Mouse (Mus musculus): ENCODE measurements around the gene Ptprn. TPM values are rescaled to one million over a fixed set of nuclear protein-coding genes. Genes with fewer than 3 reads are reported as not detected.

The Ptprn gene
- polyA plus RNA-seq, 1 experiment from 2014 or later, result 4.3 TPM

DNA sequence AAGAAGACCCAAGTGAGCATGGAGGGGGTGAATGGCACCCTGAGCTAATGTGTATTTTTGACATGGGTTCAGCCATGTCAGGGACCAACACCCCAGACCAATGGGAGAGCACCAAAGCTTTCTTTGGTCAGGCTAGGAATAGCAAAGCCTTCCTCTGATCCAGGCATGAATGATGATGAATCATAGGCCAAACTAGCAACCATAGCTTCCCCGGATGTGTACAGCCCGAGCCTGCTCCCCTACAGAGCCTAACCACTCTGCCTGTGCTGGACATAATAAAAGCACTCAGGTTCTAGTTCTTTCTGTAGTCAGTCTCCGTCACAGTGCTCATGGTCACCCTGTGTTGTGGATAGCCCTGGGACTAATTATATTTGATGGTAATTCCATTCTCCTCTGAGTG, 42.8 kb downstream of the Ptprn start:
- DNase-seq (ENCODE audit: low spot score) (no peak), ATAC-seq (replicated peaks; ENCODE audit: low FRiP score) (no peak)
- no peak overlapping the region for H3K9ac ChIP-seq (ENCODE audit: low read length)
- WGBS, result 82% methylated on average over 3 of the region's 3 CpGs
- H3K27me3 ChIP-seq (ENCODE audit: control insufficient read depth, insufficient read depth, low read length), result peaks cover 48% of the 10 kb centered on the region
- peaks cover 12% of the 10 kb centered on the region for H3K4me1 ChIP-seq (replicated peaks; ENCODE audit: control insufficient read depth, insufficient read depth, low read length)
- H3K27ac ChIP-seq (ENCODE audit: low read depth, low read length), result no peak overlapping the region
- H3K9me3 ChIP-seq (ENCODE audit: control insufficient read depth, low read length), result no peaks in the 10 kb centered on the region
- H3K36me3 ChIP-seq (ENCODE audit: control insufficient read depth, insufficient read depth, low read length), result no peaks in the 10 kb centered on the region
- H3K4me3 ChIP-seq (ENCODE audit: low read depth, low read length), result no peak overlapping the region
- no peak overlapping the region for H3K4me2 ChIP-seq (ENCODE audit: low read depth, low read length, severe bottlenecking)

GRCm38 (mm10) chr1:75219531-75219930, 44.8 kb downstream of the Ptprn start, which contains the start of gene Tuba4a:
Gene Tuba4a, minus strand, starts transcription at chr1:75219865.
- peak within 1 kb of the TSS; percentile 94 for H3K4me2 ChIP-seq (ENCODE audit: low read depth, low read length, severe bottlenecking)
- no peaks in the 10 kb centered on the region for H3K9me3 ChIP-seq (ENCODE audit: control insufficient read depth, low read length)
- no peaks in the 10 kb centered on the region; the same call in 1 of the 2 replicates for H3K36me3 ChIP-seq (ENCODE audit: control insufficient read depth, insufficient read depth, low read length)
- peak within 1 kb of the TSS; percentile 46 for H3K9ac ChIP-seq (ENCODE audit: low read length)
- peaks cover 48% of the 10 kb centered on the region for H3K27me3 ChIP-seq (ENCODE audit: control insufficient read depth, insufficient read depth, low read length)
- ATAC-seq (replicated peaks; ENCODE audit: low FRiP score) (peak; percentile 57), DNase-seq (ENCODE audit: low spot score) (peak; percentile 67)
- H3K27ac ChIP-seq (ENCODE audit: low read depth, low read length), result no peak within 1 kb of the TSS
- WGBS, result under 1% methylated on average over 34 of the region's 34 CpGs
- peak within 1 kb of the TSS; percentile 52 for H3K4me3 ChIP-seq (ENCODE audit: low read depth, low read length)
- H3K4me1 ChIP-seq (replicated peaks; ENCODE audit: control insufficient read depth, insufficient read depth, low read length), result peaks cover 12% of the 10 kb centered on the region

- H3K4me2 ChIP-seq (ENCODE audit: low read depth, low read length, severe bottlenecking), result peak overlapping the region; percentile 94
- H3K27me3 ChIP-seq (ENCODE audit: control insufficient read depth, insufficient read depth, low read length), result peaks cover 48% of the 10 kb centered on the region
- ATAC-seq (replicated peaks; ENCODE audit: low FRiP score), result peak; percentile 79
- peak; percentile 82 for DNase-seq (ENCODE audit: low spot score)
- H3K4me1 ChIP-seq (replicated peaks; ENCODE audit: control insufficient read depth, insufficient read depth, low read length), result peaks cover 12% of the 10 kb centered on the region
- no peaks in the 10 kb centered on the region; the same call in 1 of the 2 replicates for H3K36me3 ChIP-seq (ENCODE audit: control insufficient read depth, insufficient read depth, low read length)
- 0% methylated on average over 24 of the region's 24 CpGs for WGBS
- H3K4me3 ChIP-seq (ENCODE audit: low read depth, low read length), result peak overlapping the region; percentile 52
- H3K9me3 ChIP-seq (ENCODE audit: control insufficient read depth, low read length), result no peaks in the 10 kb centered on the region
- peak overlapping the region; percentile 46 for H3K9ac ChIP-seq (ENCODE audit: low read length)
- H3K27ac ChIP-seq (ENCODE audit: low read depth, low read length), result no peak overlapping the region
These were observed 45.2 kb downstream of the Ptprn start for GRCm38 (mm10) chr1:75219078-75219477.

- Histone ChIP-seq H3K27me3 (ENCODE audit: control insufficient read depth, insufficient read depth, low read length) (peaks cover 48% of the 10 kb centered on the region), H3K4me2 (ENCODE audit: low read depth, low read length, severe bottlenecking) (peak overlapping the region; percentile 94), H3K4me3 (ENCODE audit: low read depth, low read length) (peak overlapping the region; percentile 52), H3K36me3 (ENCODE audit: control insufficient read depth, insufficient read depth, low read length) (no peaks in the 10 kb centered on the region; the same call in 1 of the 2 replicates), H3K9ac (ENCODE audit: low read length) (peak overlapping the region; percentile 17; the same call in 1 of the 2 replicates), H3K9me3 (ENCODE audit: control insufficient read depth, low read length) (no peaks in the 10 kb centered on the region), H3K4me1 (replicated peaks; ENCODE audit: control insufficient read depth, insufficient read depth, low read length) (peaks cover 12% of the 10 kb centered on the region), H3K27ac (ENCODE audit: low read depth, low read length) (no peak overlapping the region)
- 0 out of 2 replicates have a peak, but pooled peaks have one; percentile 13 for ATAC-seq (replicated peaks; ENCODE audit: low FRiP score)
- WGBS, result 3% methylated on average over 38 of the region's 38 CpGs
- DNase-seq (ENCODE audit: low spot score), result peak; percentile 59
These were observed 45.9 kb downstream of the Ptprn start for GRCm38 (mm10) chr1:75218227-75219001.

- Histone ChIP-seq H3K9me3 (ENCODE audit: control insufficient read depth, low read length) (no peaks in the 10 kb centered on the region), H3K27ac (ENCODE audit: low read depth, low read length) (no peak overlapping the region), H3K9ac (ENCODE audit: low read length) (no peak overlapping the region), H3K36me3 (ENCODE audit: control insufficient read depth, insufficient read depth, low read length) (no peaks in the 10 kb centered on the region; the same call in 1 of the 2 replicates), H3K27me3 (ENCODE audit: control insufficient read depth, insufficient read depth, low read length) (peaks cover 48% of the 10 kb centered on the region), H3K4me2 (ENCODE audit: low read depth, low read length, severe bottlenecking) (no peak overlapping the region), H3K4me1 (replicated peaks; ENCODE audit: control insufficient read depth, insufficient read depth, low read length) (peaks cover 12% of the 10 kb centered on the region), H3K4me3 (ENCODE audit: low read depth, low read length) (peak overlapping the region; percentile 52; the same call in 1 of the 2 replicates)
- ATAC-seq (replicated peaks; ENCODE audit: low FRiP score) (no peak), DNase-seq (ENCODE audit: low spot score) (no peak)
- 4% methylated on average over 6 of the region's 6 CpGs for WGBS
These were observed 46.4 kb downstream of the Ptprn start for GRCm38 (mm10) chr1:75217893-75218226.

DNA sequence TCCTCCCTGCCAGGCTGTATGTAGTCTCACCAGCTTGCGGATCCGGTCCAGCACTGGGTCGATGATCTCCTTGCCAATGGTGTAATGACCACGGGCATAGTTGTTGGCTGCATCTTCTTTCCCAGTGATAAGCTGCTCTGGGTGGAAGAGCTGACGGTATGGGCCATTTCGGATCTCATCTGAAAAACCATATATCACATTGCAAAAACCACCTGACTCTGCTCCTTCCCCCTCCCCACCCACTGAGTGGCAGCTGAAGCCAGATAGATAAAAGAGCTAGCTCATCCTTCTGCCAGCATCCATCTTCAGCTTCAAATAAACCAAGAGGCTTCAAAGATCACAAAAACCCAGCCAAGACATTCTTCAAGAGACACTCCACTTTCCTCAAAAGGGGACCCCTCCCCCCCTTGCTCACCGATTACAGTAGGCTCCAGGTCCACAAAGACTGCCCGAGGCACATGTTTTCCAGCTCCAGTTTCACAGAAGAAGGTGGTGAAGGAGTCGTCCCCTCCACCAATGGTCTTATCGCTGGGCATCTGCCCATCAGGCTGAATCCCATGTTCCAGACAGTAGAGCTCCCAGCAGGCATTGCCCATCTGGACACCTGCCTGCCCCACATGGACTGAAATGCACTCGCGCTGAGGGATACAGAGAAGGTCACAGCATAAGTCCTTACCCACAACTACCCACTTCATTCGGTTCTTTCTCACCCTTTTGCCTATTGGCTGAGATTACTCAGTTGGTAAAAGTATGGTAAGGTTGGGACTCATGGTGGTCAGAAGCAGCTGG, 47.3 kb downstream of the Ptprn start:
- Histone ChIP-seq H3K4me1 (replicated peaks; ENCODE audit: control insufficient read depth, insufficient read depth, low read length) (peaks cover 12% of the 10 kb centered on the region), H3K9ac (ENCODE audit: low read length) (no peak overlapping the region), H3K27me3 (ENCODE audit: control insufficient read depth, insufficient read depth, low read length) (peaks cover 46% of the 10 kb centered on the region), H3K9me3 (ENCODE audit: control insufficient read depth, low read length) (no peaks in the 10 kb centered on the region), H3K4me3 (ENCODE audit: low read depth, low read length) (no peak overlapping the region), H3K4me2 (ENCODE audit: low read depth, low read length, severe bottlenecking) (no peak overlapping the region), H3K36me3 (ENCODE audit: control insufficient read depth, insufficient read depth, low read length) (no peaks in the 10 kb centered on the region; the same call in 1 of the 2 replicates), H3K27ac (ENCODE audit: low read depth, low read length) (no peak overlapping the region)
- DNase-seq (ENCODE audit: low spot score) (no peak), ATAC-seq (replicated peaks; ENCODE audit: low FRiP score) (no peak)
- 80% methylated on average over 13 of the region's 13 CpGs for WGBS

GRCm38 (mm10) chr1:75215785-75216184, 48.5 kb downstream of the Ptprn start:
- Histone ChIP-seq H3K36me3 (ENCODE audit: control insufficient read depth, insufficient read depth, low read length) (no peaks in the 10 kb centered on the region; the same call in 1 of the 2 replicates), H3K9ac (ENCODE audit: low read length) (no peak overlapping the region), H3K4me1 (replicated peaks; ENCODE audit: control insufficient read depth, insufficient read depth, low read length) (peaks cover 18% of the 10 kb centered on the region), H3K9me3 (ENCODE audit: control insufficient read depth, low read length) (no peaks in the 10 kb centered on the region), H3K4me3 (ENCODE audit: low read depth, low read length) (no peak overlapping the region), H3K27ac (ENCODE audit: low read depth, low read length) (no peak overlapping the region), H3K27me3 (ENCODE audit: control insufficient read depth, insufficient read depth, low read length) (peaks cover 41% of the 10 kb centered on the region), H3K4me2 (ENCODE audit: low read depth, low read length, severe bottlenecking) (no peak overlapping the region)
- ATAC-seq (replicated peaks; ENCODE audit: low FRiP score), result no peak
- DNase-seq (ENCODE audit: low spot score), result no peak
- 94% methylated on average over 9 of the region's 9 CpGs for WGBS

- 80% methylated on average over 5 of the region's 5 CpGs for WGBS
- no peak for DNase-seq (ENCODE audit: low spot score)
- H3K9ac ChIP-seq (ENCODE audit: low read length), result no peak overlapping the region
These were observed 49.4 kb downstream of the Ptprn start for GRCm38 (mm10) chr1:75214886-75215285.

More at GRCm38 (mm10) chr1:75214886-75215285, 49.4 kb downstream of the Ptprn start:
- no peaks in the 10 kb centered on the region for H3K9me3 ChIP-seq (ENCODE audit: control insufficient read depth, low read length)
- H3K36me3 ChIP-seq (ENCODE audit: control insufficient read depth, insufficient read depth, low read length), result no peaks in the 10 kb centered on the region; the same call in 1 of the 2 replicates
- ATAC-seq (replicated peaks; ENCODE audit: low FRiP score), result no peak
- H3K4me1 ChIP-seq (replicated peaks; ENCODE audit: control insufficient read depth, insufficient read depth, low read length), result peaks cover 18% of the 10 kb centered on the region
- peaks cover 32% of the 10 kb centered on the region for H3K27me3 ChIP-seq (ENCODE audit: control insufficient read depth, insufficient read depth, low read length)
- H3K27ac ChIP-seq (ENCODE audit: low read depth, low read length), result no peak overlapping the region
- H3K4me2 ChIP-seq (ENCODE audit: low read depth, low read length, severe bottlenecking), result no peak overlapping the region
- H3K4me3 ChIP-seq (ENCODE audit: low read depth, low read length), result no peak overlapping the region
